Mouse (Mus musculus) B cell, adult 62 days (primary cell): Measurements from ENCODE around the gene Slfn5. TPM values are rescaled to one million over a fixed set of nuclear protein-coding genes. Genes with fewer than 3 reads are reported as not detected.

ENCODE experiments used
- total RNA-seq: library from RNA; stranded (reverse); gene quantifications from 4 replicates; pipeline ENCODE4 v1.2.4, GENCODE M21; 2023

Gene Slfn5
- 15.1 to 17.7 TPM (median 17.3 TPM) in 4 replicates for total RNA-seq

GRCm38 (mm10) chr11:82950736-82951481, at the start of gene Slfn5:
Gene Slfn5 (plus strand): TSS chr11:82951349.

DNA sequence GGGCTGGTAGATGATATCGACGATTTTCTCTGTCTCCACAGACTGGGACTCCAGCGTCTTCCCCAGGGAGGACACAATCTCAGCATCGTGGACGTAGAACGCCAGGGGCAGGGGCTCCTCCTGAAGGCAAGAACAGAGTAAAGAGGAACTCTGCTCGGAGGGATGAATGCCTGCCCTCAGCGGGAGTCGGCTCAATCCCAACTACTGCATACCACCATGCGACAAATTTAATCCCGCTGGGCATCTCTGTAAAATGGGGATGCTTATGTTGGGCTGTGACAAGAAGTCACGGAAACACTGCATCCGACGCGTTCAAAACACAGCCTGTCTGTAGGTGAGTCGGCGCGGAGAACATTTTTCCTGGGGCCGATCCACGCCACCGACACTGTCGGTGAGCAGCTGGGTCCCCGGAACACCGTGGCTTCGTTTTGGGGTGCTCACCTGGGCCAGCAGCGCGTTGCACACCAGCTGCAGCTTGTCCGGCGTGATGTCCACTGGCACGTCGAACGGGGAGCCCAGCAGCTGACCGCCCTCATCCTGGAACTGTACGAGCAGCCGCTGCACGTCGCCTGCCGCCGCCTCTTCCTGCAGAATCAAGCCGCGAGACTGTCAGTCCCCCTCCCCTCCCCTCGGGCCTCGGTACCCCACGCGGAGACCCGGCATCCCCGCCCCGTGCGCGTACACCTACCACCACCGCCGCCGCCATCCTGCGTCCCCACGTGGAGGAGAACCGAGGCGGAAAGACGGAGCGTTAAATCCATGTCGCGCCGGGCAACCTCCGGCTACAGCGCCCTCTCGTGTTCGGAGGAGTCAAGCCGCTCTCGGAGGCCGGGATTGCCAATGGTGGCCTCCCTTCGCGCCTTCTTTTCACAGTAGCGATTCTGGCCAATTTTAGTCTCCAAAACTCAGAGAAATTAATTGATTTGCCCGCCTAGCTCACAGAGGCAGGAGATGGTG, 43.2 kb upstream of the Slfn5 start, which contains the start of gene Nle1:
Nle1 (minus strand) TSS at position 761 of the 957 bp plus-strand sequence.

DNA sequence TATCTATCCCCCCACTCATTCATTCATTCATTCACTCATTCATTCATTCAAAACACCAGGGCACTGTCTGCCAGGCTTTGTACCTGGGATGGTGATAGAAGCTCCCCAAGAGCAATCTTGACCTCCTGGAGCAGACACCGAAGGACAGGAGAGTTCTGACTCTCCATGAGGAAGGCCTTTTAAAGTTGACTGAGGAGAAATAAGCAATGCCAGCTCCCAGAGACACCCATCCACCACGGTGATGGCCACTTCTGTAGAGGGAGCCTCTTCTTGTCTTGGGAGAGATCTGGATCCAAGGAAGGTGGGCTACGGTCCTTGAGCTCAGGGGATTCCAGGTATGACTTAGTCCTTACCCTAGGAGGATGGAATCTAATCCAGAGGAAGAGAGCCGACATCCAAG, 40.9 kb upstream of the Slfn5 start, which contains the start of gene Unc45b:
Unc45b (plus strand) TSS at position 301 of the 400 bp plus-strand sequence.

DNA sequence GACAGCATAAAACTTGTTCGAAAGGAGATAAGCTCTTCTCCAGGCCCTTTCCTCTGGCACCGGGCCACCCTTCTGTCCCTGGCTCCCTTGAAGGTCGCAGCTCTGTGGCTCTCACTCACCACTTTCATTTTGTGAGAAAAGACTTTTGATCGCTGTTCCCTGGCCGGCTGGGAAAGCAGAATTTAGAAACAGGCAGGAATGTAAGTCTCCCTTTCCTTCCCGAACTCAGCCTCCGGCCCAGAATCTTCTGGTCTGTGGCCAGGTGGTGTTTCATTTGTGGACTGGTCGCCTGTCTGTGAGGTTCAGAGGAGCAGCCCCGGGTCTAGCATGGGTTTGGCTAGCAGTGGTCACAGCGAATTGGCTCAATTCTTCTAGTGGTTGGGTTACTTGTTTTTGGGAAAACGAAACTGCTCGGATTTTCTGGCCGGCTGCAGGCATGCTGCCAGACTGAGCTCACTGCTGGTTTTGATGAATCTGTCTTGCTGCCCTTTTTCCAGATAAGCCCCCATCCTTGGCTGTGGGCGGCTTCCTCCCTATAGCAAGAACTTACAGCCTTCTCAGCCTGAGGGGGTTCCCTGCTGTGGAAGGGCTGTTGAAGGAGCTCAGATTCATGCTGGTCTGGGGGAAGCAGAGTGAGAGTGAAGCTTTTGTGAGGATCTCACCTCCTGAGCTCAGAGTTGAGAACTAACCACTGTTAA, 40.5 kb downstream of the Slfn5 start, which contains the start of gene Slfn9:
Slfn9 (minus strand) TSS at position 362 of the 698 bp plus-strand sequence.

Other genes starting within 250 kb of the Slfn5 start
- gene Cct6b, start 187.0 kb upstream of the Slfn5 start, total RNA-seq = 0.31 to 0.54 TPM (median 0.52 TPM) in 4 replicates
- gene Zfp830, start 187.0 kb upstream of the Slfn5 start, total RNA-seq = 34.2 to 45.1 TPM (median 39.4 TPM) in 4 replicates
- 30.0 to 38.1 TPM (median 34.8 TPM) in 4 replicates for gene Lig3, start 170.2 kb upstream of the Slfn5 start, total RNA-seq
- 16.4 to 19.3 TPM (median 18.5 TPM) in 4 replicates for gene Rffl, start 80.1 kb upstream of the Slfn5 start, total RNA-seq
- 20.1 to 24.2 TPM (median 20.3 TPM) in 4 replicates for gene Rad51d, start 60.7 kb upstream of the Slfn5 start, total RNA-seq
- not detected in 4 replicates for gene Fndc8, start 59.2 kb upstream of the Slfn5 start, total RNA-seq
- gene Nle1, start 42.9 kb upstream of the Slfn5 start, total RNA-seq = 58.4 to 73.8 TPM (median 66.8 TPM) in 4 replicates
- not detected in 4 replicates for gene Unc45b, start 40.8 kb upstream of the Slfn5 start, total RNA-seq
- 19.1 to 24.7 TPM (median 21.2 TPM) in 4 replicates for gene Slfn9, start 40.5 kb downstream of the Slfn5 start, total RNA-seq
- 33.0 to 46.2 TPM (median 37.1 TPM) in 4 replicates for gene Slfn8, start 69.5 kb downstream of the Slfn5 start, total RNA-seq
- 78.5 to 85.0 TPM (median 80.5 TPM) in 4 replicates for gene Slfn2, start 113.8 kb downstream of the Slfn5 start, total RNA-seq
- gene Slfn1, start 165.5 kb downstream of the Slfn5 start, total RNA-seq = 0.60 to 1.0 TPM (median 0.82 TPM) in 4 replicates
- gene Slfn4, start 223.8 kb downstream of the Slfn5 start, total RNA-seq = 0.24 to 0.34 TPM (median 0.26 TPM) in 3 of 4 replicates, not detected in the other
- 1.7 to 3.0 TPM (median 2.1 TPM) in 4 replicates for gene Slfn3, start 240.0 kb downstream of the Slfn5 start, total RNA-seq